Mouse (Mus musculus) cortical plate, adult 2 months (tissue): ENCODE data around the gene Cd164l2.

ENCODE experiments used
- CTCF ChIP-seq: fragments of 200-500 bp; IDR thresholded peaks from 2 replicates; pipeline ENCODE4 v1.5.1; 2011; ENCODE audit warnings: mild to moderate bottlenecking, control low read depth, low read length; ENCODE audit not compliant: insufficient read depth; ENCODE audit errors: extremely low read depth
- POLR2A ChIP-seq: fragments of 200-500 bp; IDR thresholded peaks from 2 replicates; pipeline ENCODE4 v1.6.1; 2011; ENCODE audit warnings: mild to moderate bottlenecking, low read length, control low read depth; ENCODE audit not compliant: insufficient read depth; ENCODE audit errors: extremely low read depth

GRCm38 (mm10) chr4:133243538-133243937, 31.6 kb downstream of the Cd164l2 start:
- no peak for TF ChIP-seq CTCF
- no peak for TF ChIP-seq POLR2A
